Mouse (Mus musculus) lung, embryonic 16.5 days (tissue): ENCODE measurements around the gene Cdc42ep4. TPM values are rescaled to one million over a fixed set of nuclear protein-coding genes. Genes with fewer than 3 reads are reported as not detected.

Experiments
- ATAC-seq: fragments of 200-750 bp; cut with Nextera tagmentation; 2 replicates; pipeline ENCODE4 v1.8.0; 2017; ENCODE audit warnings: low read depth, mild to moderate bottlenecking, moderate library complexity
- H3K27ac ChIP-seq: fragments of 300-500 bp; sonication (generic); 2 replicates; pipeline ENCODE4 v1.5.1; 2014; ENCODE audit warnings: mild to moderate bottlenecking, control low read depth, low read length
- H3K27me3 ChIP-seq: fragments of 300-500 bp; sonication (generic); 2 replicates; pipeline ENCODE4 v1.6.1; 2014; ENCODE audit warnings: low read depth, low read length, mixed read lengths; ENCODE audit not compliant: control insufficient read depth, insufficient read depth
- H3K36me3 ChIP-seq: fragments of 300-500 bp; sonication (generic); 2 replicates; pipeline ENCODE4 v1.6.1; 2014; ENCODE audit warnings: low read length; ENCODE audit not compliant: control insufficient read depth, insufficient read depth
- H3K4me1 ChIP-seq: fragments of 300-500 bp; sonication (generic); replicated peaks from 2 replicates; pipeline ENCODE4 v1.6.1; 2014; ENCODE audit warnings: low read length, mixed read lengths; ENCODE audit not compliant: control insufficient read depth, insufficient read depth
- H3K4me2 ChIP-seq: fragments of 300-500 bp; sonication (generic); 2 replicates; pipeline ENCODE4 v1.6.1; 2014; ENCODE audit warnings: low read depth, low read length, control low read depth
- H3K4me3 ChIP-seq: fragments of 300-500 bp; sonication (generic); 2 replicates; pipeline ENCODE4 v1.5.1; 2014; ENCODE audit warnings: mild to moderate bottlenecking, low read length, control low read depth
- H3K9ac ChIP-seq: fragments of 300-500 bp; sonication (generic); 2 replicates; pipeline ENCODE4 v1.6.1; 2014; ENCODE audit warnings: low read length, control low read depth
- H3K9me3 ChIP-seq: fragments of 300-500 bp; sonication (generic); 2 replicates; pipeline ENCODE4 v1.6.1; 2016; ENCODE audit warnings: low read length; ENCODE audit not compliant: control insufficient read depth
- WGBS: fragments of 180-500 bp; shearing (Covaris S2); extraction: QIAGEN DNeasy Blood & Tissue Kit; methylation state at CpG from one replicate; pipeline ENCODE4 v1.1.7; 2014; 5-methylcytosine and 5-hydroxymethylcytosine counted together
- polyA plus RNA-seq: library from polyadenylated mRNA; unstranded; fragments of >200 nt; fragmentation: Nextera tagmentation; extraction: Ambion mirVana; gene quantifications from 2 replicates; pipeline ENCODE4 v1.2.1, GENCODE M21; 2015

The Cdc42ep4 gene
- polyA plus RNA-seq, 1 experiment from 2014 or later, result 129 TPM

DNA sequence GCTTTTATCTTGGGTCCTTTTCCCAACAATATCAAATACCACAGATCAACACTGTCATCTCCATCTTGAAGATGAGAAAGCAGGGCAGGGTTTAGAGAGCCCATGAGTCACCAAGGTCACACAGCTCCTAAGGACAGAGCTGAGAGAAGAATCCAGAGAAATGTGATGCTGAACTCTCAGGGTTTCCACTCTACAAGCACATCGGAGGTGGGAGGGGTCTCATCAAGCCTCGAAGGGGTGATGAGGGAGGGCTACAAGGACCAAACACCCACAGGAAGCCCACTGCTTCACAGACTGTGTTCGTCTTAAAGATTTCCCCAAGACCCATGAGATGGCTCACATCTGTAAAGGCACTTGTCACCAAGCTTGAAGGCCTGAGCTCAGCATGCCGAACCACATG is 5.7 kb downstream of the Cdc42ep4 start:
- Histone ChIP-seq H3K4me1 (peaks cover 40% of the 10 kb centered on the region), H3K4me2 (no peak overlapping the region), H3K27me3 (no peaks in the 10 kb centered on the region), H3K36me3 (peaks cover 18% of the 10 kb centered on the region), H3K9me3 (no peaks in the 10 kb centered on the region; the same call in 1 of the 2 replicates), H3K27ac (no peak overlapping the region), H3K4me3 (no peak overlapping the region), H3K9ac (no peak overlapping the region)
- no peak for ATAC-seq
- 54% methylated on average over 4 of the region's 4 CpGs for WGBS

DNA sequence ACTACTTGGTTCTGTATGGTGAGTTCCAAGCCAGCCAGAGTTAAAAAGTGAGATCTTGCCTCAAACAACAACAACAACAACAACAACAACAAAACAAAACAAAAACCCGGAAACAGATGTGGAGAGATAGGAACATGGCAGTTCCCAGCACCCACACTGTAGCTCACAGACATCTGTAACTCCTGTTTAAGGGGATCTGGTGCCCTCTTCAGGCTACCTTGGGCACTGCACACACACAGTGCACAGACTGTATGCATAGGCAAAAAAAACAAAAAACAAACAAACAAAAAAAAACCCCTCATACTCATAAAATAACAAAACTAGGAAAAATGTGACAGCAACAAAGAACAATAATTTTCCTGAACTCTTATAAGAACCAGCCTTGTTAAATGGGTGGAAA is 8.7 kb downstream of the Cdc42ep4 start:
- Histone ChIP-seq H3K36me3 (peaks cover 16% of the 10 kb centered on the region), H3K27me3 (no peaks in the 10 kb centered on the region), H3K27ac (no peak overlapping the region), H3K9ac (no peak overlapping the region), H3K4me1 (peaks cover 52% of the 10 kb centered on the region), H3K4me2 (no peak overlapping the region), H3K9me3 (no peaks in the 10 kb centered on the region; the same call in 1 of the 2 replicates), H3K4me3 (no peak overlapping the region)
- no peak for ATAC-seq
- 100% methylated on average over 1 of the region's 1 CpGs for WGBS

DNA sequence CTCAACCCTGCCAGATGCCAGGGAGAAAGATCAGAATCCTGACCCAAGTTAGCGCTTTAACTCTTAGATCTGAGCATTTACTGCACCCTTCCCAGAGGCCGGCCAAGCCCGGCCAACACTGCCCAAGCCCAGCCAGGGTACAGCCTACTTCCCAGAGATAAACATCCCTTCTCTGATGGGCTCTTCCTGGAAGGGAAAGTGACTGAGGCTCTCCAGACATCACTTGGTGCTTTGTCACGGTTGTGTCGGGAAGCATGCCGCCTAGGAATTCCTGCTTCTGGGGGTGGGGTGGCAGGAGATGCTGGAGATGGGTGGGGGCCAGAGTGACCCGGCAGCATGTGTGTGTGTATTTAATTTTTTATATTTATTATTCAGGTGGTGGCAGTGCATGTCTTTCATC is 11.6 kb downstream of the Cdc42ep4 start:
- 38% methylated on average over 7 of the region's 7 CpGs for WGBS
- H3K4me1 ChIP-seq, result peaks cover 59% of the 10 kb centered on the region
- peak; percentile 47; the same call in 1 of the 2 replicates for ATAC-seq

DNA sequence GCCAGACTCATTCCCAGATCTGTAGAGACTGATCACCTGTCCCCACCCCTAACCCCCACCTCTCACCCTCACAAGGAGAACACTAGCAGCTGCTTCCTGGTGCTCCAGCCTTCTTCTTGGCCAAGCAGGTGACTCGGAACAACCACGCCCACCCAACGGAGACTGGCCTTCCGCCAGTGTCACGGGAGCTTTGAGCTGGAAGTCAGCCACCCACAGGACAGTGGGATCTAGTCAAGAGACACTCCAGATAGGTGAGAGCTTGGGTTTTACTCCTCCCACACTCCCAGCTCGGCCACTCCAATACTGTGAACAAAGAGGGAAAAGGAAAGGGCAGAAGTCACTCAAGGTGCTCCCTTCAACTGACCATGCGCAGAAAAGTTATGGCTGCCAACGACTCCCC is 12.5 kb downstream of the Cdc42ep4 start:
- Histone ChIP-seq H3K4me2 (no peak overlapping the region; the same call in 1 of the 2 replicates), H3K4me3 (no peak overlapping the region), H3K27me3 (no peaks in the 10 kb centered on the region), H3K9me3 (no peaks in the 10 kb centered on the region; the same call in 1 of the 2 replicates), H3K27ac (peak overlapping the region; percentile 36), H3K4me1 (peaks cover 66% of the 10 kb centered on the region), H3K36me3 (peaks cover 9% of the 10 kb centered on the region; the same call in 1 of the 2 replicates), H3K9ac (no peak overlapping the region)
- 46% methylated on average over 8 of the region's 8 CpGs for WGBS
- peak; percentile 39 for ATAC-seq

More for the DNA sequence above, 11.6 kb downstream of the Cdc42ep4 start:
- Histone ChIP-seq H3K9ac (no peak overlapping the region), H3K4me2 (no peak overlapping the region), H3K36me3 (peaks cover 13% of the 10 kb centered on the region), H3K27me3 (no peaks in the 10 kb centered on the region), H3K9me3 (no peaks in the 10 kb centered on the region; the same call in 1 of the 2 replicates), H3K4me3 (no peak overlapping the region), H3K27ac (peak overlapping the region; percentile 36)

DNA sequence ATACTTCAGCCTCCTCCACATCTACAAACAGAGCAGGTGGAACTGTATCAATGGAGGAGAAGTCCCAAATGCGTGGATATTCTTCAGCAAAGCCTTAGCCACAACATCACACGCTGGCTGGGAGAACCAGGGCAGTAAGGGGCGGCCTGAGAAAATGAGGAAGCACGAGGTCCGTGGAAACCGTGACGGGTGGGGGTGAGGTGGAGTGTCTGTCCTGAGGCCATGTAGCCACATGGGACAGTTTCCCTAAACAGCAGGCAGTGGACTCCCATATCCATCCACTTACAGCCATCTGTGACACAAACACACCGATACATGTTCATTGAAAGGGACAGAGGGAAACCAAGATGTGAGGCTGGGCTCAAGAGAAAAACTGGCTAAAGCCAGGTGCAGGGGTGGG is 13.8 kb downstream of the Cdc42ep4 start:
- 63% methylated on average over 8 of the region's 8 CpGs for WGBS
- H3K9ac ChIP-seq, result no peak overlapping the region
- no peaks in the 10 kb centered on the region for H3K27me3 ChIP-seq
- H3K36me3 ChIP-seq, result peaks cover 1% of the 10 kb centered on the region; the same call in 1 of the 2 replicates
- H3K4me1 ChIP-seq, result peaks cover 78% of the 10 kb centered on the region
- H3K4me2 ChIP-seq, result no peak overlapping the region
- no peaks in the 10 kb centered on the region; the same call in 1 of the 2 replicates for H3K9me3 ChIP-seq
- H3K27ac ChIP-seq, result no peak overlapping the region
- ATAC-seq, result no peak
- no peak overlapping the region for H3K4me3 ChIP-seq

DNA sequence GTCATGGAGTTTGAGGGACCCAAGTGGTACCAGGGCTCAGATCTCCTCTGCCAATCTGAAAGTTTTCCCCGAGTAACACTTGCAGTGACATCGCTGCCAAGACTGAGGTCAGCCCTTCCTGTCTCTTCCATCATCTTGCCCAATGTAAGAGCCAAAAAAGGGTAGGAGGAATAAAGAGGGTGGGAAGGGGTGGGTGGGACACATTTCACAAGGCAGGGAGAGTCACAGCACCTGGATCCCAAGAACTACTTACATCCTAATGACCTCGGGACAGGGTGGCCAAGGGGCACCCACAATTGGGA is 14.2 kb downstream of the Cdc42ep4 start:
- 44% methylated on average over 3 of the region's 3 CpGs for WGBS
- Histone ChIP-seq H3K27ac (no peak overlapping the region), H3K4me1 (peaks cover 82% of the 10 kb centered on the region), H3K36me3 (no peaks in the 10 kb centered on the region), H3K4me3 (no peak overlapping the region), H3K9ac (no peak overlapping the region), H3K4me2 (no peak overlapping the region), H3K9me3 (no peaks in the 10 kb centered on the region), H3K27me3 (no peaks in the 10 kb centered on the region)
- ATAC-seq, result no peak

DNA sequence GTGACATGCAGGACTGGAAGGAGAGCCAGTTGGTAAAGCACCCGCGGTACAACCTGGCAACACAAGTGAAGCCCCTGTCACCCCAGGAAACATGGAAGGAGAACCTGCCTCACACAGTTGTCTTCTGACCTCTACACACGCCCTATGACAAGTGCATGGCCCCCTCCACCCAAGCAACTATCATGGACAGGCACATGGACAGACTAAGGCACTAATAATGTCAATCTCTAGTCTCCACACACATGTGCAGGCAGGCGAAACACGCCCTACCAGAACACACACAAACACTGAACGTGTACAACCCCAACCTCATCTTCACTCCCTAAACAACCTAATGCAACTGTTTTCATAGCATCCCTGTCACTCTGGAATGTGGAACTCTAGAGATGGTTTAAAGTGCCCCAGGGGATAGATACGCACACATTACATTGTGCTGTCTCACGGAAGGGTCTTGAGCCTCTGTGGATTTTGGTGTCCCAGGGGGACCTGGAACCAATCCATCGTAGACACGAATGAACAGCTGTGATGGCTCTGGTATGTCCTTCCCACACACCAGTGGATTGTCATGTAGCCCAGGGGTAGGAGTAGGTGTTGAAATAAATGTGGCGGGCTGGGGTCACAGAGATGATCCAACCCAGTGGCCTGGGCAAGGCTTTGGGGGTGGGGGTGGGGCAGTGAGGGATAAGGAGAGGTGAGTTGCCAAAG is 14.7 kb downstream of the Cdc42ep4 start:
- ATAC-seq, result no peak
- H3K4me3 ChIP-seq, result no peak overlapping the region
- no peaks in the 10 kb centered on the region for H3K9me3 ChIP-seq
- H3K9ac ChIP-seq, result no peak overlapping the region
- H3K4me2 ChIP-seq, result no peak overlapping the region
- H3K27ac ChIP-seq, result no peak overlapping the region
- WGBS, result 61% methylated on average over 11 of the region's 11 CpGs
- H3K27me3 ChIP-seq, result no peaks in the 10 kb centered on the region
- H3K36me3 ChIP-seq, result no peaks in the 10 kb centered on the region
- H3K4me1 ChIP-seq, result peaks cover 87% of the 10 kb centered on the region

DNA sequence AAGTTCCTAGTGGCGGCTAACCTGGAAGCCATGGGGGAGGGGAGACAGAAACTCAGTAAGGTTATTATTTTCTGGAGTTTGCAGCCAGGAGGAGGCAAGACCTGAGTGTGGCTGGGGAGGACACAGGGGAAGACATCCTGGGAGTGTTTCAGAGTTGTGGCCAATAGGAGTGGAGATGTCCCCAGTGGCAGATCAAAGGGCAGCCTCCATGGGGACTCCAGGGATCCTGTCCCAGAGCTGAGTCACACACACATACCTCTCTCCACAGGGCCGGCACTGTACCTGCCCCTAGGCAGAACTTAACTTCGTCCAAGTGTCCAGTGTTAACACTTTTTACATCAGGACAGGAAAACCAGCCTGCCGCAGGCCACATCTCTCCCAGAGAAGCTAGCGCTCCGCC is 16.5 kb downstream of the Cdc42ep4 start:
- H3K27me3 ChIP-seq, result no peaks in the 10 kb centered on the region
- H3K4me2 ChIP-seq, result no peak overlapping the region
- H3K36me3 ChIP-seq, result no peaks in the 10 kb centered on the region
- H3K9me3 ChIP-seq, result no peaks in the 10 kb centered on the region
- H3K9ac ChIP-seq, result no peak overlapping the region
- WGBS, result 51% methylated on average over 6 of the region's 6 CpGs
- H3K4me3 ChIP-seq, result no peak overlapping the region
- ATAC-seq, result no peak
- no peak overlapping the region; the same call in 1 of the 2 replicates for H3K27ac ChIP-seq
- peaks cover 95% of the 10 kb centered on the region for H3K4me1 ChIP-seq

DNA sequence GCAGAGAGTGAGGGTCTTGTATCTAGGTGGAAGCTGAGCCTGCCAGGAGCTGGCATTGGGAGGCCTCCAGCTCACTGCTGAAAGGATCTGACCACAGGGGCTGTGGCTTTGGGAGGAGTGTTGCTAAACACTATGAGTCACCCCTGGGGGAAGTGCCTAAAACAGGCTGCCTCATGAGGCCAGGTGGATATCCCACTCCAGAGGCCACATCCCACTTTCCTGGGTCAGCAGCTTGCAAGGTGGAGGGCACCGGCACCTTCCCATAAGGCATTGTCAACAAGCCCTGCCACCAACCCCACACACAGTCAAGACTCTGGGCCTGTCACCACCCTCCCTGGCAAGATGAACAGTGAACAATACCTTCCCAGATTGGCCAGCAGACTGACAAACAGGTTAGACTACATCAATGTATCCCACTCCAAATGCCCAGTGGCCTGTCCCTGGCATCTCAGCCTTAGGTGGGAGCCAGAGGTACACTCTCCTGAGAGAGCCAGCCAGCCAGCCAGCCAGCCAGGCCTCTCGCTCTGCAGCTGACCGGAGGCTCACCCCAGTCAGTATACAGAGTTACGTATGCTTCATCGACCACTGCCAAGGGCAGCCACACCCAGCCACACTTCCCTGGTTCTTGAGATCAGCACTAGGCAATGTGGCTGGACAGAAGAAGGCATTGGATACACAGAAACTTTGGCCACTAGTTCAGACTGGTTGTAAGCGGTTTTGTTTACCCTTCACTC is 17.9 kb downstream of the Cdc42ep4 start:
- 17% methylated on average over 6 of the region's 6 CpGs for WGBS
- peaks cover 6% of the 10 kb centered on the region for H3K36me3 ChIP-seq
- H3K4me3 ChIP-seq, result no peak overlapping the region
- no peaks in the 10 kb centered on the region for H3K9me3 ChIP-seq
- H3K4me2 ChIP-seq, result peak overlapping the region; percentile 18; the same call in 1 of the 2 replicates
- H3K4me1 ChIP-seq, result peaks cover 90% of the 10 kb centered on the region
- H3K27ac ChIP-seq, result peak overlapping the region; percentile 73
- peak; percentile 81 for ATAC-seq
- no peaks in the 10 kb centered on the region for H3K27me3 ChIP-seq
- no peak overlapping the region for H3K9ac ChIP-seq
